Mouse (Mus musculus) midbrain, postnatal 0 days (tissue): ENCODE data around the gene Plekhs1. TPM values are rescaled to one million over a fixed set of nuclear protein-coding genes. Genes with fewer than 3 reads are reported as not detected.

Source experiments
- ATAC-seq: fragments of 200-750 bp; cut with Nextera tagmentation; 2 replicates; pipeline ENCODE4 v1.8.0; 2017; ENCODE audit warnings: moderate number of reproducible peaks, mild to moderate bottlenecking, moderate TSS enrichment, moderate library complexity; ENCODE audit not compliant: low FRiP score
- DNase-seq: peaks from one replicate; pipeline ENCODE4 v3.0.0-alpha.2; 2015; ENCODE audit warnings: low spot score
- H3K27ac ChIP-seq: fragments of 300-500 bp; sonication (generic); 2 replicates; pipeline ENCODE4 v1.5.1; 2014; ENCODE audit warnings: low read depth, mild to moderate bottlenecking, low read length, mixed read lengths
- H3K27me3 ChIP-seq: fragments of 300-500 bp; sonication (generic); 2 replicates; pipeline ENCODE4 v1.6.1; 2014; ENCODE audit warnings: low read length, control low read depth, mixed read lengths; ENCODE audit not compliant: insufficient read depth
- H3K36me3 ChIP-seq: fragments of 300-500 bp; sonication (generic); 2 replicates; pipeline ENCODE4 v1.6.1; 2014; ENCODE audit warnings: low read length, control low read depth, mixed read lengths; ENCODE audit not compliant: insufficient read depth
- H3K4me1 ChIP-seq: fragments of 300-500 bp; sonication (generic); 2 replicates; pipeline ENCODE4 v1.6.1; 2014; ENCODE audit warnings: mild to moderate bottlenecking, control low read depth, antibody characterized with exemption, low read length, mixed read lengths; ENCODE audit not compliant: insufficient read depth
- H3K4me2 ChIP-seq: fragments of 300-500 bp; sonication (generic); 2 replicates; pipeline ENCODE4 v1.6.1; 2014; ENCODE audit warnings: low read depth, mild to moderate bottlenecking, low read length, mixed read lengths; ENCODE audit not compliant: poor library complexity, severe bottlenecking
- H3K4me3 ChIP-seq: fragments of 300-500 bp; sonication (generic); 2 replicates; pipeline ENCODE4 v1.5.1; 2014; ENCODE audit warnings: low read depth, mild to moderate bottlenecking, low read length, moderate library complexity
- H3K9ac ChIP-seq: fragments of 300-500 bp; sonication (generic); replicated peaks from 2 replicates; pipeline ENCODE4 v1.6.1; 2014; ENCODE audit warnings: mild to moderate bottlenecking, low read length, moderate library complexity, mixed read lengths; ENCODE audit not compliant: poor library complexity, severe bottlenecking
- H3K9me3 ChIP-seq: fragments of 300-500 bp; sonication (generic); 2 replicates; pipeline ENCODE4 v1.6.1; 2016; ENCODE audit warnings: low read length, control low read depth
- CTCF ChIP-seq: IDR thresholded peaks from 2 replicates; pipeline ENCODE4 v1.5.1; 2016; ENCODE audit warnings: antibody characterized with exemption, mild to moderate bottlenecking
- WGBS: fragments of 180-500 bp; shearing (Covaris S2); extraction: QIAGEN DNeasy Blood & Tissue Kit; methylation state at CpG from one replicate; pipeline ENCODE4 v1.1.7; 2014; 5-methylcytosine and 5-hydroxymethylcytosine counted together
- polyA plus RNA-seq: library from polyadenylated mRNA; unstranded; fragments of >200 nt; fragmentation: Nextera tagmentation; extraction: Ambion mirVana; gene quantifications from 2 replicates; pipeline ENCODE4 v1.2.1, GENCODE M21; 2015
- total RNA-seq: library from RNA; depleted of rRNA; stranded (reverse); fragments of >200 nt; gene quantifications from 2 replicates; pipeline ENCODE4 v1.2.3, GENCODE M21; 2014; rRNA removed

Gene Plekhs1
- total and polyA plus RNA-seq, 2 experiments from 2014 or later = 0.26 to 0.38 TPM

GRCm38 (mm10) chr19:56531251-56531650, 69.8 kb downstream of the Plekhs1 start:
- ATAC-seq (no peak), DNase-seq (no peak)
- 91% methylated on average over 12 of the region's 12 CpGs for WGBS
- Histone ChIP-seq H3K27me3 (no peaks in the 10 kb centered on the region), H3K9ac (no peak overlapping the region), H3K27ac (no peak overlapping the region), H3K4me2 (no peak overlapping the region), H3K4me1 (no peaks in the 10 kb centered on the region), H3K9me3 (no peaks in the 10 kb centered on the region), H3K36me3 (peaks cover 5% of the 10 kb centered on the region; the same call in 1 of the 2 replicates), H3K4me3 (no peak overlapping the region)
- no peak for TF ChIP-seq CTCF

GRCm38 (mm10) chr19:56533291-56534071, 72.0 kb downstream of the Plekhs1 start:
- Histone ChIP-seq H3K9me3 (no peaks in the 10 kb centered on the region), H3K9ac (no peak overlapping the region), H3K36me3 (peaks cover 7% of the 10 kb centered on the region; the same call in 1 of the 2 replicates), H3K4me3 (no peak overlapping the region), H3K4me2 (no peak overlapping the region), H3K4me1 (no peaks in the 10 kb centered on the region), H3K27me3 (no peaks in the 10 kb centered on the region), H3K27ac (no peak overlapping the region)
- no peak for TF ChIP-seq CTCF
- DNase-seq = no peak
- 92% methylated on average over 14 of the region's 14 CpGs for WGBS
- no peak for ATAC-seq

- H3K9ac ChIP-seq = no peak overlapping the region
- TF ChIP-seq CTCF = no peak
- no peaks in the 10 kb centered on the region for H3K9me3 ChIP-seq
- no peak overlapping the region for H3K4me3 ChIP-seq
- H3K4me2 ChIP-seq = no peak overlapping the region
- no peak overlapping the region for H3K27ac ChIP-seq
- 67% methylated on average over 3 of the region's 3 CpGs for WGBS
- H3K36me3 ChIP-seq = peaks cover 7% of the 10 kb centered on the region; the same call in 1 of the 2 replicates
- H3K4me1 ChIP-seq = no peaks in the 10 kb centered on the region
- no peak for ATAC-seq
- H3K27me3 ChIP-seq = no peaks in the 10 kb centered on the region
- no peak for DNase-seq
Measured at GRCm38 (mm10) chr19:56534337-56534736, 72.9 kb downstream of the Plekhs1 start.

- Histone ChIP-seq H3K27ac (no peak overlapping the region), H3K9me3 (no peaks in the 10 kb centered on the region), H3K36me3 (peaks cover 7% of the 10 kb centered on the region; the same call in 1 of the 2 replicates), H3K27me3 (no peaks in the 10 kb centered on the region), H3K9ac (no peak overlapping the region), H3K4me2 (no peak overlapping the region), H3K4me3 (no peak overlapping the region), H3K4me1 (no peaks in the 10 kb centered on the region)
- no peak for TF ChIP-seq CTCF
- DNase-seq (peak; percentile 21), ATAC-seq (no peak)
- WGBS = 61% methylated on average over 9 of the region's 9 CpGs
Measured at GRCm38 (mm10) chr19:56535064-56535463, 73.6 kb downstream of the Plekhs1 start.

GRCm38 (mm10) chr19:56535765-56536164, 74.3 kb downstream of the Plekhs1 start:
- DNase-seq (no peak), ATAC-seq (no peak)
- H3K27me3 ChIP-seq = no peaks in the 10 kb centered on the region
- H3K4me2 ChIP-seq = no peak overlapping the region
- no peak overlapping the region for H3K27ac ChIP-seq
- peaks cover 9% of the 10 kb centered on the region; the same call in 1 of the 2 replicates for H3K36me3 ChIP-seq
- H3K4me3 ChIP-seq = no peak overlapping the region
- TF ChIP-seq CTCF = no peak
- no peak overlapping the region for H3K9ac ChIP-seq
- no peaks in the 10 kb centered on the region for H3K4me1 ChIP-seq
- WGBS = 94% methylated on average over 9 of the region's 9 CpGs
- H3K9me3 ChIP-seq = no peaks in the 10 kb centered on the region

Other genes starting within 250 kb of the Plekhs1 start
- not detected in 2 replicates for gene Habp2, start 174.5 kb upstream of the Plekhs1 start, total RNA-seq
- 0.06 and 0.12 TPM in 2 replicates for gene Habp2, start 174.5 kb upstream of the Plekhs1 start, polyA plus RNA-seq
- gene Nrap, start 71.6 kb upstream of the Plekhs1 start, total RNA-seq = 0.57 and 0.99 TPM in 2 replicates
- gene Nrap, start 71.6 kb upstream of the Plekhs1 start, polyA plus RNA-seq = 0.69 and 0.80 TPM in 2 replicates
- 25.2 and 25.9 TPM in 2 replicates for gene Casp7, start 64.5 kb upstream of the Plekhs1 start, total RNA-seq
- gene Casp7, start 64.5 kb upstream of the Plekhs1 start, polyA plus RNA-seq = 34.5 and 39.2 TPM in 2 replicates
- gene Dclre1a, start 86.6 kb downstream of the Plekhs1 start, total RNA-seq = 7.5 and 11.1 TPM in 2 replicates
- 10.9 and 13.2 TPM in 2 replicates for gene Dclre1a, start 86.6 kb downstream of the Plekhs1 start, polyA plus RNA-seq
- 9.9 and 12.0 TPM in 2 replicates for gene Nhlrc2, start 86.6 kb downstream of the Plekhs1 start, total RNA-seq
- gene Nhlrc2, start 86.6 kb downstream of the Plekhs1 start, polyA plus RNA-seq = 5.6 and 6.6 TPM in 2 replicates